Mouse (Mus musculus) kidney, postnatal 0 days (tissue): ENCODE measurements around the gene Phb2. TPM values are rescaled to one million over a fixed set of nuclear protein-coding genes. Genes with fewer than 3 reads are reported as not detected.

Experiments
- ATAC-seq: fragments of 200-750 bp; cut with Nextera tagmentation; replicated peaks from 2 replicates; pipeline ENCODE4 v1.8.0; 2017; ENCODE audit warnings: low read depth, moderate number of reproducible peaks, moderate TSS enrichment, moderate library complexity; ENCODE audit not compliant: low FRiP score
- DNase-seq: peaks from one replicate; pipeline ENCODE4 v3.0.0-alpha.2; 2016; ENCODE audit warnings: low spot score
- H3K27ac ChIP-seq: fragments of 300-500 bp; sonication (generic); 2 replicates; pipeline ENCODE4 v1.5.1; 2014; ENCODE audit warnings: mild to moderate bottlenecking
- H3K27me3 ChIP-seq: fragments of 300-500 bp; sonication (generic); 2 replicates; pipeline ENCODE4 v1.6.1; 2014; ENCODE audit warnings: low read length, mixed read lengths; ENCODE audit not compliant: insufficient read depth
- H3K36me3 ChIP-seq: fragments of 300-500 bp; sonication (generic); 2 replicates; pipeline ENCODE4 v1.6.1; 2014; ENCODE audit warnings: low read length, mixed read lengths; ENCODE audit not compliant: insufficient read depth
- H3K4me1 ChIP-seq: fragments of 300-500 bp; sonication (generic); replicated peaks from 2 replicates; pipeline ENCODE4 v1.6.1; 2014; ENCODE audit warnings: antibody characterized with exemption, low read length, mixed read lengths; ENCODE audit not compliant: insufficient read depth
- H3K4me2 ChIP-seq: fragments of 300-500 bp; sonication (generic); 2 replicates; pipeline ENCODE4 v1.6.1; 2014; ENCODE audit warnings: mild to moderate bottlenecking, low read length, moderate library complexity, mixed read lengths
- H3K4me3 ChIP-seq: fragments of 300-500 bp; sonication (generic); replicated peaks from 2 replicates; pipeline ENCODE4 v1.5.1; 2014; ENCODE audit warnings: low read depth, low read length
- H3K9ac ChIP-seq: fragments of 300-500 bp; sonication (generic); 2 replicates; pipeline ENCODE4 v1.6.1; 2014; ENCODE audit warnings: low read depth, low read length
- H3K9me3 ChIP-seq: fragments of 300-500 bp; sonication (generic); replicated peaks from 2 replicates; pipeline ENCODE4 v1.6.1; 2016; ENCODE audit warnings: low read length, inconsistent platforms, mixed read lengths
- CTCF ChIP-seq: IDR thresholded peaks from 2 replicates; pipeline ENCODE4 v1.5.1; 2016; ENCODE audit warnings: antibody characterized with exemption, low read depth, mild to moderate bottlenecking, moderate library complexity
- WGBS: fragments of 180-500 bp; shearing (Covaris S2); extraction: QIAGEN DNeasy Blood & Tissue Kit; methylation state at CpG from one replicate; pipeline ENCODE4 v1.1.7; 2014; 5-methylcytosine and 5-hydroxymethylcytosine counted together
- polyA plus RNA-seq: library from polyadenylated mRNA; unstranded; fragments of >200 nt; fragmentation: Nextera tagmentation; extraction: Ambion mirVana; gene quantifications from 2 replicates; pipeline ENCODE4 v1.2.1, GENCODE M21; 2015

Phb2 gene
- polyA plus RNA-seq, 1 experiment from 2014 or later = 404 TPM

DNA sequence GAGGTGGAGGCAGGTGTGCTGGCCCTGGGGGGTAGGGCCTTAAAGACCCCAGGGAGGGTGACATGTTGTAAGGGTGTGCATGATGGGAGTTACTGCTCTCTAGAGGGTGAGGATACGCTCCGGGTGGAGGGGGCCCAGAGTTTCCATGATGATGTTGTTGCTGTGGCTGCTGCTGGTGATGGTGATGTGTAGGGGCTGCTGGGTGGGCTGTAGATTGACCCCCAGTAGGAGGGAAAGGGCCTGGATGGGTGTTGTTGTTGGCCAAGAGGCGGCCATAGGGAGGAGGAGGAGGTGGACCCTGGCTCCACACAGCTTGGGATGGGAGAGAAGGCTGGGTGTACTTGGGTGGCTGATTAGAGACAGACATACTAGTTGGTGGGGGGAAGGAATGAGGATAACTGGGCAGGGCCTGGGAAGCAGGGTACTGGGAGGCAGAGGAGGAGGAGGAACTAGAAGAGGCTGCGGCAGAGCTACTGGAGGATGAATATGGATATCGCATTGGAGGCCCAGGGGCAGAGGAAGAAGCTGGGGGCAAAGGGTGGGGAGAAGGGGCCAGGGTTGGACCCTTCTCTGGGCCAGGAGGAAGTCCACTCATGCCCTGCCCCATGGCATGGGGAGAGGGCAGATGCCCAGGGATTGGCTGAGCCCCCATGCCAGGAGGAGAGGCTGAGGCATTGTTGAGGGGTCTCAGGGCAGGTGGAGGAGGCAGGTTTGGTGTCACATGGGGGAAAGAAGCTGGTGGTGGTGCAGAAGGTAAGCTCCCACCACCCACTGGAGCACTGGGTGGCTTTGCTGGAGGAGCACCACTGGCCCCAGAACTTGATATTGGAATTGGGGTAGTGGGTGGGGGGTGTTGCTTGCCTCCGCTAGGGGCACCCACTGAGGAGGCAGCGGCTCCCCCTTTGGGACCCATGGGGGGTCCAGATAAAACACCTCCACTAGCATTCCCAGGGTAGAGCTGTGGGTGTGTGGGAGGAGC lies 34.8 kb downstream of the Phb2 start:
- H3K4me3 ChIP-seq = no peak overlapping the region; the same call in 1 of the 2 replicates
- H3K4me1 ChIP-seq = peaks cover 18% of the 10 kb centered on the region
- DNase-seq (no peak), ATAC-seq (no peak)
- WGBS = 77% methylated on average over 7 of the region's 7 CpGs
- peak overlapping the region; percentile 99 for H3K4me2 ChIP-seq
- H3K9me3 ChIP-seq = no peaks in the 10 kb centered on the region
- no peaks in the 10 kb centered on the region for H3K27me3 ChIP-seq
- TF ChIP-seq CTCF = no peak
- H3K36me3 ChIP-seq = peaks cover 42% of the 10 kb centered on the region
- H3K27ac ChIP-seq = peak overlapping the region; percentile 93
- peak overlapping the region; percentile 86 for H3K9ac ChIP-seq

DNA sequence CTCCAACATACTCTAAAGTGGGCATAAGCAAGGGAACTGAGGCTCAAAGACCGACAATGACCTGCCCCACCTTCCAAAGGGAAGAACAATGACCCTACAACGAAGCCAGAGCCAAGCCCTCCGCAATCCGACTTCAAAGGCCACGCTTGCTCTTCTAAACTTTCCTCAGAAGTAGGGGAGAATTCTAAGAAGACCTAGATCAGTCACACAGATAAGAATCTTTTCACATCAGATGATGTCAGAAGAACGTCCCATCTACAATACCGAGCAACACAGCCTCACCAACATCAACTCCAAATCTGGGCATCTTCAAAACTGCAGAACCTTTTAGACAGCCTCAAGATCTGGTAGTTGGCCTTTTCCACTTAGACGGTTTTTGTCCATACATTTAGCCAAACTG lies 38.3 kb downstream of the Phb2 start:
- TF ChIP-seq CTCF = no peak
- Histone ChIP-seq H3K4me2 (no peak overlapping the region), H3K9me3 (no peaks in the 10 kb centered on the region), H3K27ac (no peak overlapping the region), H3K36me3 (peaks cover 28% of the 10 kb centered on the region), H3K4me3 (no peak overlapping the region), H3K4me1 (peaks cover 24% of the 10 kb centered on the region), H3K27me3 (no peaks in the 10 kb centered on the region), H3K9ac (no peak overlapping the region)
- ATAC-seq (no peak), DNase-seq (no peak)
- 81% methylated on average over 8 of the region's 8 CpGs for WGBS

- 85% methylated on average over 2 of the region's 2 CpGs for WGBS
- H3K9ac ChIP-seq = no peak overlapping the region
- 0 out of 2 replicates have a peak overlapping the region, but pooled peaks have one; percentile 14 for H3K4me2 ChIP-seq
- H3K27me3 ChIP-seq = no peaks in the 10 kb centered on the region
- H3K4me3 ChIP-seq = no peak overlapping the region
- ATAC-seq (no peak), DNase-seq (no peak)
- H3K4me1 ChIP-seq = peaks cover 24% of the 10 kb centered on the region
- no peak overlapping the region for H3K27ac ChIP-seq
- TF ChIP-seq CTCF = no peak
- peaks cover 11% of the 10 kb centered on the region; the same call in 1 of the 2 replicates for H3K36me3 ChIP-seq
- H3K9me3 ChIP-seq = no peaks in the 10 kb centered on the region
Measured at GRCm38 (mm10) chr6:124753861-124754260, 41.7 kb downstream of the Phb2 start.

GRCm38 (mm10) chr6:124755306-124755705 lies 43.2 kb downstream of the Phb2 start:
- no peaks in the 10 kb centered on the region for H3K27me3 ChIP-seq
- no peak for DNase-seq
- TF ChIP-seq CTCF = no peak
- ATAC-seq = no peak
- no peaks in the 10 kb centered on the region for H3K9me3 ChIP-seq
- H3K9ac ChIP-seq = peak overlapping the region; percentile 99
- peaks cover 27% of the 10 kb centered on the region for H3K4me1 ChIP-seq
- 0 out of 2 replicates have a peak, but pooled peaks cover 2% of the 10 kb centered on the region for H3K36me3 ChIP-seq
- peak overlapping the region; percentile 86 for H3K4me3 ChIP-seq
- H3K27ac ChIP-seq = peak overlapping the region; percentile 98
- H3K4me2 ChIP-seq = peak overlapping the region; percentile 75
- 2% methylated on average over 3 of the region's 3 CpGs for WGBS

- peak; percentile 82 for DNase-seq
- 0 out of 2 replicates have a peak, but pooled peaks cover 2% of the 10 kb centered on the region for H3K36me3 ChIP-seq
- ATAC-seq = peak; percentile 62
- peak within 1 kb of the TSS; percentile 75 for H3K4me2 ChIP-seq
- H3K9ac ChIP-seq = peak within 1 kb of the TSS; percentile 99
- H3K27me3 ChIP-seq = no peaks in the 10 kb centered on the region
- H3K4me1 ChIP-seq = peaks cover 27% of the 10 kb centered on the region
- H3K27ac ChIP-seq = peak within 1 kb of the TSS; percentile 98
- H3K9me3 ChIP-seq = no peaks in the 10 kb centered on the region
- under 1% methylated on average over 47 of the region's 100 CpGs for WGBS
- H3K4me3 ChIP-seq = peak within 1 kb of the TSS; percentile 86
- no peak for TF ChIP-seq CTCF
Measured at GRCm38 (mm10) chr6:124755831-124756595, 43.9 kb downstream of the Phb2 start, which contains the start of the genes Gm45234 and Atn1. Gm45234 (minus strand) TSS chr6:124756021. Atn1 (minus strand) TSS chr6:124756524.
